Mouse (Mus musculus): ENCODE measurements around the gene Clk2.
A peak's percentile ranks its signal among the peaks of the same experiment; 100 is the strongest.

- no peak for TF ChIP-seq POLR2A (IDR thresholded peaks at IDR 0.05; ENCODE audit: insufficient read length, low read depth)
- no peak for TF ChIP-seq TCF3 (IDR thresholded peaks at IDR 0.05; ENCODE audit: insufficient read length, low read depth)
- TF ChIP-seq MYOD1 (IDR thresholded peaks at IDR 0.05; ENCODE audit: control insufficient read depth in 1 of 3, insufficient read length in 2 of 3, low read depth in 2 of 3), result no peak
- TF ChIP-seq CEBPB (IDR thresholded peaks at IDR 0.05; ENCODE audit: insufficient read depth, poor library complexity, severe bottlenecking), result no peak
- peak; percentile 39 for TF ChIP-seq POLR2AphosphoS2 (IDR thresholded peaks at IDR 0.05; ENCODE audit: insufficient read length, low read depth)
- TF ChIP-seq USF1 (IDR thresholded peaks at IDR 0.05; ENCODE audit: low read depth), result no peak
- TF ChIP-seq MYOG (IDR thresholded peaks at IDR 0.05; ENCODE audit: control insufficient read depth in 1 of 3, insufficient read depth in 1 of 3, insufficient read length in 2 of 3, low read depth in 2 of 3), result no peak
- no peak for TF ChIP-seq MAX (IDR thresholded peaks at IDR 0.05; ENCODE audit: low read depth)
- no peak for TF ChIP-seq TCF12 (IDR thresholded peaks at IDR 0.05; ENCODE audit: insufficient read depth, poor library complexity, severe bottlenecking)
- TF ChIP-seq E2F4 (IDR thresholded peaks at IDR 0.05; ENCODE audit: insufficient read depth), result no peak
- no peak for TF ChIP-seq REST (IDR thresholded peaks at IDR 0.05; ENCODE audit: insufficient read depth, insufficient read length)
These were observed 10.2 kb downstream of the Clk2 start for GRCm38 (mm10) chr3:89174844-89175243.

All from myocyte (in vitro differentiated cells).